Comparison of ENCODE assay signal across 32 mouse cellular contexts in the genomic region with DNA sequence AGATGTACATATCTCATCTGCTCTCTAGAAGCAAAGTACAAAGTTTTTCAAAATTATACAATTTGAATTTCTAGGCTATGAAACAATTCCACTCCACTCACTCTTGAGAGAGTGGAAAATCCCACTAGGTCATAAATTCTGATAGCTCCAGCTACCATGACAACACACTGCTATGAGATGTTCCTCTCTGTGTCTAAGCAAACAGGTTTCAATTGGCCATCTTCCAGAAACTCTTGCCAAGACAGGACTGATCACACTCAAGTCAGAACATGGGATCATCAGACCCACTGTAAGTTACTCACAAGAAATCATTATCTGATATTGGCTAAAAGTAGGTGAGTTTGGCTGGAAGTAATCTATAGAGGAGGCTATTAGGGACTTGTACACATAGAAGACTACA.
A peak's percentile ranks its signal among the peaks of the same experiment; 100 is the strongest.
DNase-seq lines count a peak whose midpoint lies in the region; ATAC-seq and TF ChIP-seq lines count a peak whose summit lies in the region.
"Had no signal": no experiment of that assay in that cellular context is flagged by ENCODE, and none has a peak within 500 bp of the region (broad histone marks: within the 10 kb centered on the region; RNA-seq: fewer than 3 reads in every experiment).

No protein-coding gene starts in this region.

- no peak overlapping the region for H3K27ac ChIP-seq in midbrain, postnatal 0 days (ENCODE audit: low read depth, low read length)
- H3K27ac ChIP-seq in midbrain, embryonic 10.5 days (replicated peaks): no peak overlapping the region
- no peak overlapping the region for H3K27ac ChIP-seq in limb, embryonic 15.5 days
- H3K27ac ChIP-seq: hindbrain, embryonic 14.5 days; midbrain, embryonic 15.5 days; neural tube, embryonic 12.5 days; stomach, postnatal 0 days had no signal

- no peaks in the 10 kb centered on the region for H3K36me3 ChIP-seq in midbrain, postnatal 0 days (ENCODE audit: insufficient read depth, low read length)
- no peaks in the 10 kb centered on the region for H3K36me3 ChIP-seq in midbrain, embryonic 10.5 days
- H3K36me3 ChIP-seq in limb, embryonic 15.5 days: no peaks in the 10 kb centered on the region
- H3K36me3 ChIP-seq: heart, embryonic 12.5 days; midbrain, embryonic 15.5 days; neural tube, embryonic 12.5 days had no signal

- DNase-seq in cerebellum, postnatal 14 days: peak; percentile 5 to 10
- no peak for DNase-seq in cerebellum, adult 9-11 months
- peak; percentile 7 for DNase-seq in layer of hippocampus, adult 11-12 months (ENCODE audit: low spot score)
- no peak for DNase-seq in layer of hippocampus, postnatal 25 days (ENCODE audit: extremely low spot score in 1 of 2, low spot score in 1 of 2)
- DNase-seq in midbrain, postnatal 0 days (ENCODE audit: low spot score): peak; percentile 26
- no peak for DNase-seq in midbrain, embryonic 10.5 days (ENCODE audit: low spot score)
- no peak for DNase-seq in lung, postnatal 14 days
- DNase-seq: adrenal gland, postnatal 25 days; cerebellum, adult 2 months; gastrocnemius, postnatal 25 days; heart, adult 18-20 months; heart, postnatal 4 days; kidney, adult 8-10 months; kidney, postnatal 10 days; layer of hippocampus, postnatal 36 days; left cerebral cortex, postnatal 4 days; lung, postnatal 4 days; right cerebral cortex, adult 18-20 months; spleen, adult 18-20 months; thymus, adult 18-20 months; thymus, postnatal 36 days had no signal

- H3K9me3 ChIP-seq in midbrain, postnatal 0 days (ENCODE audit: low read length): no peaks in the 10 kb centered on the region
- no peaks in the 10 kb centered on the region for H3K9me3 ChIP-seq in midbrain, embryonic 10.5 days (replicated peaks)
- H3K9me3 ChIP-seq in limb, embryonic 15.5 days: no peaks in the 10 kb centered on the region
- H3K9me3 ChIP-seq: heart, embryonic 12.5 days; midbrain, embryonic 15.5 days; neural tube, embryonic 12.5 days had no signal

- TF ChIP-seq CTCF in midbrain, postnatal 0 days (IDR thresholded peaks at IDR 0.05): no peak

- H3K9ac ChIP-seq in midbrain, postnatal 0 days (replicated peaks; ENCODE audit: low read length, poor library complexity, severe bottlenecking): no peak overlapping the region
- no peak overlapping the region for H3K9ac ChIP-seq in limb, embryonic 15.5 days
- H3K9ac ChIP-seq: heart, embryonic 12.5 days; hindbrain, embryonic 14.5 days; midbrain, embryonic 15.5 days; neural tube, embryonic 12.5 days had no signal

- ATAC-seq in midbrain, postnatal 0 days (ENCODE audit: low FRiP score): no peak; the same call in 1 of the 2 replicates
- 0 out of 2 replicates have a peak, but pooled peaks have one; percentile 35 for ATAC-seq in limb, embryonic 15.5 days (ENCODE audit: insufficient number of reproducible peaks, low FRiP score, low TSS enrichment, low read depth)
- ATAC-seq: forebrain, embryonic 14.5 days; inflammation-experienced regulatory T-cells, adult 6 months; midbrain, embryonic 15.5 days had no signal

- no peaks in the 10 kb centered on the region for H3K27me3 ChIP-seq in midbrain, postnatal 0 days (ENCODE audit: insufficient read depth, low read length)
- H3K27me3 ChIP-seq in midbrain, embryonic 10.5 days (ENCODE audit: low read depth, poor library complexity, severe bottlenecking): no peaks in the 10 kb centered on the region
- H3K27me3 ChIP-seq in limb, embryonic 15.5 days: no peaks in the 10 kb centered on the region
- H3K27me3 ChIP-seq: heart, embryonic 12.5 days; megakaryocyte, embryonic 14.5 days; midbrain, embryonic 15.5 days; neural tube, embryonic 12.5 days had no signal

- no peak overlapping the region for H3K4me2 ChIP-seq in midbrain, postnatal 0 days (ENCODE audit: low read depth, low read length, poor library complexity, severe bottlenecking)
- H3K4me2 ChIP-seq in limb, embryonic 15.5 days: no peak overlapping the region
- H3K4me2 ChIP-seq: heart, embryonic 12.5 days; hindbrain, embryonic 14.5 days; liver, embryonic 11.5 days; midbrain, embryonic 15.5 days; neural tube, embryonic 12.5 days had no signal

- no peaks in the 10 kb centered on the region for H3K4me1 ChIP-seq in midbrain, postnatal 0 days (ENCODE audit: insufficient read depth, low read length)
- H3K4me1 ChIP-seq in midbrain, embryonic 10.5 days: no peaks in the 10 kb centered on the region
- H3K4me1 ChIP-seq in limb, embryonic 15.5 days: no peaks in the 10 kb centered on the region
- H3K4me1 ChIP-seq: heart, embryonic 12.5 days; megakaryocyte, embryonic 14.5 days; midbrain, embryonic 15.5 days; neural tube, embryonic 12.5 days had no signal

- H3K4me3 ChIP-seq in midbrain, postnatal 0 days (ENCODE audit: low read depth, low read length): no peak overlapping the region
- no peak overlapping the region for H3K4me3 ChIP-seq in midbrain, embryonic 10.5 days
- no peak overlapping the region for H3K4me3 ChIP-seq in limb, embryonic 15.5 days
- H3K4me3 ChIP-seq: heart, embryonic 12.5 days; megakaryocyte, embryonic 14.5 days; midbrain, embryonic 15.5 days; myocyte; neural tube, embryonic 12.5 days had no signal

Comparison
In these comparisons a context has a peak if more than half of its experiments do, and no peak if none do; other contexts are left out.
1. DNase-seq: peak in cerebellum, postnatal 14 days (2 of 2), layer of hippocampus, adult 11-12 months (single experiment) and midbrain, postnatal 0 days (single experiment); none in cerebellum, adult 9-11 months (single experiment), layer of hippocampus, postnatal 25 days (0 of 2), midbrain, embryonic 10.5 days (single experiment) and lung, postnatal 14 days (single experiment).